Mouse (Mus musculus): ENCODE data around the gene Lrfn1. TPM values are rescaled to one million over a fixed set of nuclear protein-coding genes. Genes with fewer than 3 reads are reported as not detected.

Lrfn1 gene
- polyA plus RNA-seq, 1 experiment from 2014 or later, result 11.8 TPM

DNA sequence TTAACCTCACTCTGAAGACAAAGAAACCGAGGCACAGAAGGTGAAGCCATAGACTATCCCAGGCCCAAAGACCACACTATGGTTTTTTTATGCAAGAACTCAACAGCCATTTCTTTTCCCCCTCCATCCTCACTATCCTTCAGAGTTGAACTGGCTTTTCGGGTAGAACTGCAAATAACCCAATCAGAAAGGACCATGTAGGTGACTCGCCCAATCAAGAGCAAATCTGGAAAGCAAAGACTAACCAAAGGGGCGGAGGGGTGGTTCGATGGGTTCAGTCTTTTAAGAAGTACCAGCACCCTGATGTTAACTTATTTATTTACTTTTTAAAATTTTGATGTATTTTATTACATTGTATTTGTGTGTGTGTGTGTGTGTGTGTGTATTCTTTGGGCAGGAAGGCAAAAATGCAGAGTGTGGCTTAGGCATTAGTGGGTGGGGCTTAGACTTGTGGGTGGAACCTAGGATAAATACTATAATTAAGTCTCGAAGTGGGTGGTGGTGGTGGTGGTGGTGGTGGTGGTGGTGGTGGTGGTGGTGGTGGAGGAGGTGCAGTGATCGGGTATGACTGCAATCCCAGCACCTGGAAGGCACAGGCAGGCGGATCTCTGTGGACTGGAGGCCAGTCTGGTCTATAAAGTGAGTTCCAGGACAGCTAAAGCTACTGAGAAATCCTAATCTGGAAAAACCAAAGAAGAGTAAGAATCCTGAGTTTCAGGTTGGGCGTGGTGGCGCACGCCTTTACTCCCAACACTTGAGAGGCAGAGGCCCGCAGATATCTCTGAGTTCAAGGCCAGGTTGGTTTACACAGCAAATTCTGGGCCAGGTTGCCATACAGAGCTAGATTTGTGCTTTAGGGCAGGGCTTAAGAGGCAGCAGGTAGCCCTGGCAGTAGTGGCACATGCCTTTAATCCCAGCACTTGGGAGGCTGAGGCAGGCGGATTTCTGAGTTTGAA is 3.6 kb upstream of the Lrfn1 start:
- WGBS, result 76% methylated on average over 13 of the region's 13 CpGs
- Histone ChIP-seq H3K4me1 (replicated peaks) (peaks cover 16% of the 10 kb centered on the region), H3K4me2 (replicated peaks) (no peak overlapping the region), H3K9ac (replicated peaks) (no peak overlapping the region), H3K9me3 (no peaks in the 10 kb centered on the region), H3K27ac (no peak overlapping the region), H3K4me3 (replicated peaks) (no peak overlapping the region), H3K36me3 (no peaks in the 10 kb centered on the region), H3K27me3 (peaks cover 8% of the 10 kb centered on the region)
- ATAC-seq, result no peak

GRCm38 (mm10) chr7:28452361-28453005 is 703 bp downstream of the Lrfn1 start:
- Histone ChIP-seq H3K4me2 (replicated peaks) (peak overlapping the region; percentile 77), H3K4me3 (replicated peaks) (peak overlapping the region; percentile 87), H3K27me3 (no peaks in the 10 kb centered on the region), H3K9ac (replicated peaks) (peak overlapping the region; percentile 93), H3K9me3 (no peaks in the 10 kb centered on the region), H3K36me3 (peaks cover 30% of the 10 kb centered on the region), H3K4me1 (replicated peaks) (peaks cover 22% of the 10 kb centered on the region), H3K27ac (peak overlapping the region; percentile 80)
- 3% methylated on average over 22 of the region's 24 CpGs for WGBS
- peak; percentile 74 for ATAC-seq

DNA sequence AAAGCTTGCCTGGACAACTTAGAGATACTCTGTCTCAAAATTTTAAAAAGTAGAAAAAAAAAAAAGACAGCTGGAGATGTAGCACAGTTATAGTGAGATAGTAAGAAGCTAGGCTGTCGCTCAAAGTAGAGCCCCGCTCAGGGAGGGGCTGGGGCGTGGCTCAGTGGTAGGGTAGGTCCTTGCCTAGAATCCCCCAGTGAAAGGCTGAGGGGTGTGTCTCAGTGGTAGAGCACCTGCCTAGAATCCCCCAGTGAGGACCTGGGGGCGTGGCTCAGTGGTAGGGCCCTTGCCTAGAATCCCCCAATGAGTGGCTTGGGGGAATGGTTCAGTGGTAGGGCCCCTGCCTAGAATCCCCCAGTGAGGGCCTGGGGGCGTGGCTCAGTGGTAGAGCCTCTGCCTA is 8.6 kb downstream of the Lrfn1 start:
- H3K27ac ChIP-seq, result no peak overlapping the region
- ATAC-seq, result no peak
- WGBS, result 96% methylated on average over 5 of the region's 5 CpGs
- no peak overlapping the region for H3K4me3 ChIP-seq (replicated peaks)
- H3K27me3 ChIP-seq, result no peaks in the 10 kb centered on the region
- H3K9ac ChIP-seq (replicated peaks), result no peak overlapping the region
- no peak overlapping the region for H3K4me2 ChIP-seq (replicated peaks)
- peaks cover 16% of the 10 kb centered on the region for H3K4me1 ChIP-seq (replicated peaks)
- H3K36me3 ChIP-seq, result peaks cover 77% of the 10 kb centered on the region
- no peaks in the 10 kb centered on the region for H3K9me3 ChIP-seq

GRCm38 (mm10) chr7:28462769-28463168 is 11.0 kb downstream of the Lrfn1 start:
- no peak for ATAC-seq
- no peak overlapping the region for H3K9ac ChIP-seq (replicated peaks)
- no peaks in the 10 kb centered on the region for H3K9me3 ChIP-seq
- 100% methylated on average over 2 of the region's 2 CpGs for WGBS
- peaks cover 34% of the 10 kb centered on the region for H3K4me1 ChIP-seq (replicated peaks)
- peaks cover 72% of the 10 kb centered on the region for H3K36me3 ChIP-seq
- no peak overlapping the region for H3K4me3 ChIP-seq (replicated peaks)
- H3K4me2 ChIP-seq (replicated peaks), result no peak overlapping the region
- no peak overlapping the region for H3K27ac ChIP-seq
- H3K27me3 ChIP-seq, result peaks cover 20% of the 10 kb centered on the region

- Histone ChIP-seq H3K4me2 (replicated peaks) (peak overlapping the region; percentile 41), H3K4me3 (replicated peaks) (peak overlapping the region; percentile 8; the same call in 1 of the 2 replicates), H3K4me1 (replicated peaks) (peaks cover 35% of the 10 kb centered on the region), H3K36me3 (peaks cover 54% of the 10 kb centered on the region), H3K27ac (0 out of 2 replicates have a peak overlapping the region, but pooled peaks have one; percentile 47), H3K9ac (replicated peaks) (0 out of 2 replicates have a peak overlapping the region, but pooled peaks have one; percentile 11), H3K27me3 (peaks cover 26% of the 10 kb centered on the region), H3K9me3 (no peaks in the 10 kb centered on the region)
- 74% methylated on average over 10 of the region's 10 CpGs for WGBS
- ATAC-seq, result peak; percentile 69; the same call in 1 of the 2 replicates
Observed at GRCm38 (mm10) chr7:28464416-28465212, 12.8 kb downstream of the Lrfn1 start.

DNA sequence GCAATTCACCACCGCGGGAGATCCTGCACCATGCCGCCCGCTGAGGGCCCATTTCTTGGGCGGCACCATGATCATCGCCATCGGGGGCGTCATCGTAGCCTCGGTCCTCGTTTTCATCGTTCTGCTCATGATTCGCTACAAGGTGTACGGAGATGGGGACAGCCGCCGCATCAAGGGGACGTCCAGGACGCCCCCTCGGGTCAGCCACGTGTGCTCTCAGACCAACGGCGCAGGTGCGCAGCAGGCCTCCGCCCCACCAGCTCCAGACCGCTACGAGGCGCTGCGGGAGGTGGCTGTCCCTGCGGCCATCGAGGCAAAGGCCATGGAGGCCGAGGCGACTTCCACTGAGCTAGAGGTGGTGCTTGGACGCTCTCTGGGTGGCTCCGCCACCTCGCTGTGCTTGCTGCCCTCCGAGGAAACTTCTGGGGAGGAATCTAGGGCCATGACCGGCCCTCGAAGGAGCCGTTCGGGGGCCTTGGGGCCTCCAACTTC is 15.0 kb downstream of the Lrfn1 start:
- Histone ChIP-seq H3K4me2 (replicated peaks) (peak overlapping the region; percentile 65), H3K36me3 (peaks cover 34% of the 10 kb centered on the region), H3K27me3 (peaks cover 29% of the 10 kb centered on the region), H3K27ac (no peak overlapping the region), H3K4me1 (replicated peaks) (peaks cover 35% of the 10 kb centered on the region), H3K4me3 (replicated peaks) (peak overlapping the region; percentile 42), H3K9me3 (no peaks in the 10 kb centered on the region), H3K9ac (replicated peaks) (peak overlapping the region; percentile 66)
- WGBS, result 17% methylated on average over 40 of the region's 40 CpGs
- peak; percentile 1; the same call in 1 of the 2 replicates for ATAC-seq

- peak; percentile 63 for ATAC-seq
- Histone ChIP-seq H3K9me3 (no peaks in the 10 kb centered on the region), H3K36me3 (peaks cover 29% of the 10 kb centered on the region), H3K4me2 (replicated peaks) (peak overlapping the region; percentile 65), H3K9ac (replicated peaks) (peak overlapping the region; percentile 66), H3K27me3 (peaks cover 29% of the 10 kb centered on the region), H3K4me1 (replicated peaks) (peaks cover 35% of the 10 kb centered on the region), H3K27ac (no peak overlapping the region), H3K4me3 (replicated peaks) (peak overlapping the region; percentile 42)
- WGBS, result 1% methylated on average over 60 of the region's 63 CpGs
Observed at GRCm38 (mm10) chr7:28467213-28467751, 15.5 kb downstream of the Lrfn1 start.

- Histone ChIP-seq H3K9ac (replicated peaks) (no peak overlapping the region), H3K27ac (no peak overlapping the region), H3K4me2 (replicated peaks) (no peak overlapping the region), H3K27me3 (no peaks in the 10 kb centered on the region), H3K36me3 (no peaks in the 10 kb centered on the region), H3K4me3 (replicated peaks) (no peak overlapping the region), H3K9me3 (no peaks in the 10 kb centered on the region), H3K4me1 (replicated peaks) (no peaks in the 10 kb centered on the region)
- no peak for ATAC-seq
- WGBS, result 91% methylated on average over 6 of the region's 6 CpGs
Observed at GRCm38 (mm10) chr7:28476191-28476590, 24.4 kb downstream of the Lrfn1 start.

GRCm38 (mm10) chr7:28477363-28477762 is 25.6 kb downstream of the Lrfn1 start:
- no peak overlapping the region for H3K9ac ChIP-seq (replicated peaks)
- H3K27me3 ChIP-seq, result no peaks in the 10 kb centered on the region
- no peak for ATAC-seq
- no peaks in the 10 kb centered on the region for H3K4me1 ChIP-seq (replicated peaks)
- WGBS, result 82% methylated on average over 5 of the region's 5 CpGs
- no peak overlapping the region for H3K4me3 ChIP-seq (replicated peaks)
- no peak overlapping the region for H3K27ac ChIP-seq
- no peak overlapping the region for H3K4me2 ChIP-seq (replicated peaks)
- no peaks in the 10 kb centered on the region for H3K36me3 ChIP-seq
- no peaks in the 10 kb centered on the region for H3K9me3 ChIP-seq

GRCm38 (mm10) chr7:28478854-28479253 is 27.1 kb downstream of the Lrfn1 start:
- no peak for ATAC-seq
- Histone ChIP-seq H3K36me3 (no peaks in the 10 kb centered on the region), H3K4me1 (replicated peaks) (no peaks in the 10 kb centered on the region), H3K4me3 (replicated peaks) (no peak overlapping the region), H3K4me2 (replicated peaks) (no peak overlapping the region), H3K9me3 (no peaks in the 10 kb centered on the region), H3K27ac (no peak overlapping the region), H3K27me3 (no peaks in the 10 kb centered on the region), H3K9ac (replicated peaks) (no peak overlapping the region)
- WGBS, result 8% methylated on average over 8 of the region's 8 CpGs

GRCm38 (mm10) chr7:28482854-28483253 is 31.1 kb downstream of the Lrfn1 start:
- no peak overlapping the region for H3K4me2 ChIP-seq (replicated peaks)
- H3K36me3 ChIP-seq, result no peaks in the 10 kb centered on the region
- H3K27ac ChIP-seq, result no peak overlapping the region
- H3K27me3 ChIP-seq, result peaks cover 11% of the 10 kb centered on the region
- H3K9me3 ChIP-seq, result no peaks in the 10 kb centered on the region
- H3K4me1 ChIP-seq (replicated peaks), result peaks cover 2% of the 10 kb centered on the region; the same call in 1 of the 2 replicates
- 86% methylated on average over 11 of the region's 11 CpGs for WGBS
- no peak for ATAC-seq
- H3K4me3 ChIP-seq (replicated peaks), result no peak overlapping the region
- H3K9ac ChIP-seq (replicated peaks), result no peak overlapping the region
